Mouse (Mus musculus): ENCODE measurements at regions not wholly inside any gene's neighbourhood (a gene's known extent, or its start where the extent isn't known, plus 50 kb on each side); places are given as distances from the start of the nearest gene placed in this dataset.

- in situ Hi-C loops (cut with MboI; ENCODE audit: low pct_unique_long_range_greater_than_20kb in 1 of 2, low sequenced_read_pairs in 2 of 2, unreplicated experiment in 1 of 2): no loop called here
Measured at GRCm38 (mm10) chr13:69988319-69988718, 186.1 kb downstream of the Med10 start.

GRCm38 (mm10) chr13:69991253-69991891 is 189.2 kb downstream of the Med10 start:
- in situ Hi-C loops (cut with MboI; ENCODE audit: low pct_unique_long_range_greater_than_20kb in 1 of 2, low sequenced_read_pairs in 2 of 2, unreplicated experiment in 1 of 2): loop anchor here in 1 of 2 experiments (5.0 kb wide), 1 partner anchor 299 kb away; no protein-coding TSS in a partner anchor

GRCm38 (mm10) chr13:69991892-69992261 is 189.7 kb downstream of the Med10 start:
- in situ Hi-C loops (cut with MboI; ENCODE audit: low pct_unique_long_range_greater_than_20kb in 1 of 2, low sequenced_read_pairs in 2 of 2, unreplicated experiment in 1 of 2): loop anchor here in 1 of 2 experiments (5.0 kb wide), 1 partner anchor 300 kb away; no protein-coding TSS in a partner anchor

GRCm38 (mm10) chr13:70003591-70003990 is 201.4 kb downstream of the Med10 start:
- in situ Hi-C loops (cut with MboI; ENCODE audit: low pct_unique_long_range_greater_than_20kb in 1 of 2, low sequenced_read_pairs in 2 of 2, unreplicated experiment in 1 of 2): no loop called here

- in situ Hi-C loops (cut with MboI; ENCODE audit: low pct_unique_long_range_greater_than_20kb in 1 of 2, low sequenced_read_pairs in 2 of 2, unreplicated experiment in 1 of 2): no loop called here
Measured at GRCm38 (mm10) chr13:70012123-70012522, 209.9 kb downstream of the Med10 start.

- in situ Hi-C loops (cut with MboI; ENCODE audit: low pct_unique_long_range_greater_than_20kb in 1 of 2, low sequenced_read_pairs in 2 of 2, unreplicated experiment in 1 of 2): no loop called here
Measured at GRCm38 (mm10) chr13:70015183-70015582, 213.0 kb downstream of the Med10 start.

- in situ Hi-C loops (cut with MboI; ENCODE audit: low pct_unique_long_range_greater_than_20kb in 1 of 2, low sequenced_read_pairs in 2 of 2, unreplicated experiment in 1 of 2): no loop called here
Measured at GRCm38 (mm10) chr13:70017535-70017934, 215.3 kb downstream of the Med10 start.

GRCm38 (mm10) chr13:70019999-70020838 is 218.0 kb downstream of the Med10 start:
- in situ Hi-C loops (cut with MboI; ENCODE audit: low pct_unique_long_range_greater_than_20kb in 1 of 2, low sequenced_read_pairs in 2 of 2, unreplicated experiment in 1 of 2): no loop called here

GRCm38 (mm10) chr13:70033249-70033648 is 231.1 kb downstream of the Med10 start:
- in situ Hi-C loops (cut with MboI; ENCODE audit: low pct_unique_long_range_greater_than_20kb in 1 of 2, low sequenced_read_pairs in 2 of 2, unreplicated experiment in 1 of 2): no loop called here

- in situ Hi-C loops (cut with MboI; ENCODE audit: low pct_unique_long_range_greater_than_20kb in 1 of 2, low sequenced_read_pairs in 2 of 2, unreplicated experiment in 1 of 2): no loop called here
Measured at GRCm38 (mm10) chr13:70033763-70034162, 231.6 kb downstream of the Med10 start.

GRCm38 (mm10) chr13:70037985-70038667 is 235.9 kb downstream of the Med10 start:
- in situ Hi-C loops (cut with MboI; ENCODE audit: low pct_unique_long_range_greater_than_20kb in 1 of 2, low sequenced_read_pairs in 2 of 2, unreplicated experiment in 1 of 2): no loop called here

GRCm38 (mm10) chr13:70057920-70058319 is 255.7 kb downstream of the Med10 start:
- in situ Hi-C loops (cut with MboI; ENCODE audit: low pct_unique_long_range_greater_than_20kb in 1 of 2, low sequenced_read_pairs in 2 of 2, unreplicated experiment in 1 of 2): no loop called here

GRCm38 (mm10) chr13:70061363-70061945 is 259.3 kb downstream of the Med10 start:
- in situ Hi-C loops (cut with MboI; ENCODE audit: low pct_unique_long_range_greater_than_20kb in 1 of 2, low sequenced_read_pairs in 2 of 2, unreplicated experiment in 1 of 2): no loop called here

- in situ Hi-C loops (cut with MboI; ENCODE audit: low pct_unique_long_range_greater_than_20kb in 1 of 2, low sequenced_read_pairs in 2 of 2, unreplicated experiment in 1 of 2): no loop called here
Measured at GRCm38 (mm10) chr13:70073655-70074054, 271.5 kb downstream of the Med10 start.

- in situ Hi-C loops (cut with MboI; ENCODE audit: low pct_unique_long_range_greater_than_20kb in 1 of 2, low sequenced_read_pairs in 2 of 2, unreplicated experiment in 1 of 2): no loop called here
Measured at GRCm38 (mm10) chr13:70075353-70075752, 273.2 kb downstream of the Med10 start.

GRCm38 (mm10) chr13:70081108-70081507 is 278.9 kb downstream of the Med10 start:
- in situ Hi-C loops (cut with MboI; ENCODE audit: low pct_unique_long_range_greater_than_20kb in 1 of 2, low sequenced_read_pairs in 2 of 2, unreplicated experiment in 1 of 2): no loop called here

- in situ Hi-C loops (cut with MboI; ENCODE audit: low pct_unique_long_range_greater_than_20kb in 1 of 2, low sequenced_read_pairs in 2 of 2, unreplicated experiment in 1 of 2): no loop called here
Measured at GRCm38 (mm10) chr13:70092886-70093285, 290.7 kb downstream of the Med10 start.

GRCm38 (mm10) chr13:70093970-70094369 is 291.8 kb downstream of the Med10 start:
- in situ Hi-C loops (cut with MboI; ENCODE audit: low pct_unique_long_range_greater_than_20kb in 1 of 2, low sequenced_read_pairs in 2 of 2, unreplicated experiment in 1 of 2): no loop called here
